Mouse (Mus musculus): ENCODE data around the gene Slc7a8. TPM values are rescaled to one million over a fixed set of nuclear protein-coding genes. Genes with fewer than 3 reads are reported as not detected.

Slc7a8 gene
- polyA plus RNA-seq, 1 experiment from 2014 or later = 1.5 TPM

DNA sequence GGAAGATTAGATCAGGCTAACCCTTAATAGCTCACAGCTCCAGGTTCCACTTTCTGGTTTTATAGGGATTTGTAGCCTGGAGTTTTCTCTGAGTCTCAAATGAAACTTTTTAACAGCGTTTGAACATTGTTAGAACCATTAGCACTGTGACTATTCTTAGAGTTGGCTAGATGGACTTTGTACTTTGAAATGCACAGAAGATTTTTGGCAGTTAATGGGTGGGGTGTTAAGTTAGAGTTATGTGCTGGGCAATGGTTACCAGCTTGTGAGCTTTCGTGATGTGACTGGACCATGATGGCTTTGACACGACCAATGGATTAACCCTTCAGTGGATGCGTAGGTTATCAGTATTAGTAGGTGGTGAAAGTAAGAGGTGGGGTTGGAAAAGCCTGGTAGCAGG, 24.4 kb upstream of the Slc7a8 start:
- Histone ChIP-seq H3K36me3 (ENCODE audit: control insufficient read depth, insufficient read depth, low read length) (no peaks in the 10 kb centered on the region), H3K27me3 (ENCODE audit: control insufficient read depth, insufficient read depth, low read length) (no peaks in the 10 kb centered on the region), H3K9me3 (ENCODE audit: control insufficient read depth, low read length) (no peaks in the 10 kb centered on the region), H3K4me2 (ENCODE audit: low read depth, low read length, severe bottlenecking) (no peak overlapping the region), H3K9ac (ENCODE audit: low read length) (no peak overlapping the region), H3K27ac (ENCODE audit: low read depth, low read length) (no peak overlapping the region), H3K4me1 (replicated peaks; ENCODE audit: control insufficient read depth, insufficient read depth, low read length) (no peaks in the 10 kb centered on the region), H3K4me3 (ENCODE audit: low read depth, low read length) (no peak overlapping the region)
- DNase-seq (ENCODE audit: low spot score) (no peak), ATAC-seq (replicated peaks; ENCODE audit: low FRiP score) (no peak)
- 87% methylated on average over 4 of the region's 4 CpGs for WGBS

DNA sequence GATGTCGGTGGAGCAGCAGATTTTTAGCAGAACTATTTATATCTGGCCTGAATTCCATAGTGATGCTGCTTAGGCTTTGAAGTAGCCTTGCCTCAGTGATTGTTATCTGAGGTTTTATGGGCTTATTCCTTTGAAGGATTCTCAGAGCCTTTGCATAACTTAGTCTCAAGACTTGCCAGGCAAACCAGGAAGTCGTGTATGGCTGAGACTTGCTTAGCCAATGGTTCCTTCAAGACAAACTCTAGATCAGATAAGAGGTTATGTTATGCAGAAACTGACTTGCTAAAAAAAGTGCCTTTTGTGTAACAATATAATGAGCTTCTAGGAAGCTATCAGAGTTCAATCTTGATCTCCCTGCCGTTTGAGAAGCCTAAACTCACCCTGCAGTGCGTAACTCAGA, 20.7 kb upstream of the Slc7a8 start:
- WGBS = 85% methylated on average over 4 of the region's 4 CpGs
- no peaks in the 10 kb centered on the region for H3K9me3 ChIP-seq (ENCODE audit: control insufficient read depth, low read length)

GRCm38 (mm10) chr14:54799686-54800085, 17.9 kb upstream of the Slc7a8 start:
- no peak for ATAC-seq (replicated peaks; ENCODE audit: low FRiP score)
- H3K9me3 ChIP-seq (ENCODE audit: control insufficient read depth, low read length) = no peaks in the 10 kb centered on the region
- no peaks in the 10 kb centered on the region for H3K36me3 ChIP-seq (ENCODE audit: control insufficient read depth, insufficient read depth, low read length)
- DNase-seq (ENCODE audit: low spot score) = no peak
- no peak overlapping the region for H3K27ac ChIP-seq (ENCODE audit: low read depth, low read length)
- H3K9ac ChIP-seq (ENCODE audit: low read length) = no peak overlapping the region
- no peaks in the 10 kb centered on the region for H3K27me3 ChIP-seq (ENCODE audit: control insufficient read depth, insufficient read depth, low read length)
- H3K4me2 ChIP-seq (ENCODE audit: low read depth, low read length, severe bottlenecking) = no peak overlapping the region
- 50% methylated on average over 10 of the region's 10 CpGs for WGBS
- no peak overlapping the region for H3K4me3 ChIP-seq (ENCODE audit: low read depth, low read length)
- no peaks in the 10 kb centered on the region for H3K4me1 ChIP-seq (replicated peaks; ENCODE audit: control insufficient read depth, insufficient read depth, low read length)

More for the DNA sequence above, 20.7 kb upstream of the Slc7a8 start:
- Histone ChIP-seq H3K27me3 (ENCODE audit: control insufficient read depth, insufficient read depth, low read length) (no peaks in the 10 kb centered on the region), H3K4me1 (replicated peaks; ENCODE audit: control insufficient read depth, insufficient read depth, low read length) (no peaks in the 10 kb centered on the region), H3K36me3 (ENCODE audit: control insufficient read depth, insufficient read depth, low read length) (no peaks in the 10 kb centered on the region), H3K4me3 (ENCODE audit: low read depth, low read length) (no peak overlapping the region), H3K9ac (ENCODE audit: low read length) (no peak overlapping the region), H3K27ac (ENCODE audit: low read depth, low read length) (no peak overlapping the region), H3K4me2 (ENCODE audit: low read depth, low read length, severe bottlenecking) (no peak overlapping the region)
- no peak for DNase-seq (ENCODE audit: low spot score)
- ATAC-seq (replicated peaks; ENCODE audit: low FRiP score) = no peak

GRCm38 (mm10) chr14:54796760-54797159, 15.0 kb upstream of the Slc7a8 start:
- Histone ChIP-seq H3K9ac (ENCODE audit: low read length) (no peak overlapping the region), H3K4me3 (ENCODE audit: low read depth, low read length) (no peak overlapping the region), H3K4me1 (replicated peaks; ENCODE audit: control insufficient read depth, insufficient read depth, low read length) (no peaks in the 10 kb centered on the region), H3K9me3 (ENCODE audit: control insufficient read depth, low read length) (no peaks in the 10 kb centered on the region), H3K4me2 (ENCODE audit: low read depth, low read length, severe bottlenecking) (no peak overlapping the region), H3K36me3 (ENCODE audit: control insufficient read depth, insufficient read depth, low read length) (no peaks in the 10 kb centered on the region), H3K27ac (ENCODE audit: low read depth, low read length) (no peak overlapping the region), H3K27me3 (ENCODE audit: control insufficient read depth, insufficient read depth, low read length) (no peaks in the 10 kb centered on the region)
- 94% methylated on average over 15 of the region's 15 CpGs for WGBS
- DNase-seq (ENCODE audit: low spot score) (no peak), ATAC-seq (replicated peaks; ENCODE audit: low FRiP score) (no peak)

DNA sequence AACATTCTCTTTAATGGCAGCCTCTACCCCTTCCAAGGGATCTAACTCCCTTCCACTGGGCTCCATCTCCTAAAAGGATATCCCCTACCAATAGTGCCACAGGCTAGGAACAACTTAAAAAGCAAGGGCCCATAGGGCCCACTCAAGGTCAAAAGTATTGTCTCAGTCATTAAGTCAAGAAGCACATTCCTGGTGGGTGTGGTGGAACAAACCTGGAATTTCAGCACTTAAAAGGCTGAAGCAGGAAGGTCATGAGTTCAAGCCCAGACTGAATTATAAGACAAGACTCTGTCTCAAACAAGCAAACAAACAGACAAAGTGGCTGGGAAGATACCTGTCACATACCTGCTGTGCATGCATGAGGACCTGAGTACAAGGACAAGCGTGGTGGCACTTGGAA, 14.2 kb upstream of the Slc7a8 start:
- Histone ChIP-seq H3K9me3 (ENCODE audit: control insufficient read depth, low read length) (no peaks in the 10 kb centered on the region), H3K9ac (ENCODE audit: low read length) (no peak overlapping the region), H3K27ac (ENCODE audit: low read depth, low read length) (no peak overlapping the region), H3K27me3 (ENCODE audit: control insufficient read depth, insufficient read depth, low read length) (no peaks in the 10 kb centered on the region), H3K4me2 (ENCODE audit: low read depth, low read length, severe bottlenecking) (no peak overlapping the region), H3K36me3 (ENCODE audit: control insufficient read depth, insufficient read depth, low read length) (no peaks in the 10 kb centered on the region), H3K4me3 (ENCODE audit: low read depth, low read length) (no peak overlapping the region), H3K4me1 (replicated peaks; ENCODE audit: control insufficient read depth, insufficient read depth, low read length) (no peaks in the 10 kb centered on the region)
- ATAC-seq (replicated peaks; ENCODE audit: low FRiP score) (no peak), DNase-seq (ENCODE audit: low spot score) (no peak)
- WGBS = 88% methylated on average over 1 of the region's 1 CpGs

DNA sequence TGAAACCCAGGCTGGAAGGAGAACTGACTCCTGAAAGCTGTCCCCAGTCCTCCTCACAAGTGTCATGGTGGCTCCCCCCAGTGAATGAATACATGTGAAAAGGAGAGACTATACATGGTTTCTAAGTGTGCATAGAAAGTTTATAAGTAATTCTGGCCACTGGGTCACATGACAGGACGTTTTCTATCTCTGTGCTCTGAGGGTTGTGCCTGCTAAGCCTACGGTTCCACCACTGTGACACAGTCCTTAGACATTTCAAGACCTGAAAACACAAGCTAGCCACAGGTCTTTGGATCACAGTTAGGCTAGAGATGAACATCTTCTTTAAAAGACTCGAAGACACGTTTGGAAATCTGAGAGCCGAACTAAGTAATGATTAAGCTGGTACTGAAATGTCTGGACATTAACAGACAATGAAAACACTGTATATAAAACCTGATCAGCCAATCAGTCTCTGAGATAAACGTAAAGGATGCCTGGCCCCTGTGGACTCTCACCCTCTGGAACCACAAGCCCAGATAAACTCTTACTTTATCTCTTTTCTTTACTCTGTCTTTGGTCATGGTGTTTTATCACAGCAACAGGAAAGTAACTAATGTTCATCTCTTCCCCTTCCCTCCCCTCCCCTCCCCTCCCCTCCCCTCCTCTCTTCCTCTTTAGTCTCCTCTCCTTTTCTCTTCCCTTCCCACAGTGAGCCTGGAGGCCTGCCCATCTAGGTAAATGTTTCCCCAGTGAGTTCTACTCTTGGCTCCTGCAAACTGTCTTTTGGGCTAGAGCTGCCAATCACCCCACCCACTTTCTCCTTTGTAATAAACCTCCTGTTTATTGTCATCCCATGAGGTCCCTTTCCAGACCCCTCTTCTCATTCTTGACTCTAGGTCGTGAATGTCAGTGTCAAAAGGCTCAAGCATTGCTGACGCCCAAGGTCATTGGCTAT, 12.4 kb upstream of the Slc7a8 start:
- no peaks in the 10 kb centered on the region for H3K36me3 ChIP-seq (ENCODE audit: control insufficient read depth, insufficient read depth, low read length)
- DNase-seq (ENCODE audit: low spot score) (no peak), ATAC-seq (replicated peaks; ENCODE audit: low FRiP score) (no peak)
- WGBS = 82% methylated on average over 8 of the region's 8 CpGs
- H3K4me3 ChIP-seq (ENCODE audit: low read depth, low read length) = no peak overlapping the region
- no peaks in the 10 kb centered on the region for H3K9me3 ChIP-seq (ENCODE audit: control insufficient read depth, low read length)
- H3K9ac ChIP-seq (ENCODE audit: low read length) = no peak overlapping the region
- no peaks in the 10 kb centered on the region for H3K4me1 ChIP-seq (replicated peaks; ENCODE audit: control insufficient read depth, insufficient read depth, low read length)
- no peak overlapping the region for H3K4me2 ChIP-seq (ENCODE audit: low read depth, low read length, severe bottlenecking)
- H3K27ac ChIP-seq (ENCODE audit: low read depth, low read length) = no peak overlapping the region
- no peaks in the 10 kb centered on the region for H3K27me3 ChIP-seq (ENCODE audit: control insufficient read depth, insufficient read depth, low read length)

DNA sequence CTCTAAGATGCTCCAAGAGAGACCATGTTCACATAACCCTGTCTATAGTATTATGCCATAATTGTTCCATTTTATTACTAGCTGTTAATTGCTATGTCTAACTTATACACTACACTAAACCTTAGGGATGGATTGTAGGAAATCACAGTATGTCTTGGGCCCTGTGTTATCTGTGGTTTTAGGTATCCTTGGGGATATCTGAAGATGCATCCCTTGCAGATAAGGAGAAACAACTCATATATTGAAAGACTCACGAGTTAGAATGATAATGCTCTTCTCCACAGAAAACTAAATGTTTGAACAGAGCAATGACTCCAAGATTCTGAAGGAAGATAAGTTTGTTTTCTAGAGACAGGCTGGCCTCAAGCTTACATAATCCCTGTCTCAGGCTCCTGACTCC, 11.6 kb upstream of the Slc7a8 start:
- H3K4me1 ChIP-seq (replicated peaks; ENCODE audit: control insufficient read depth, insufficient read depth, low read length) = no peaks in the 10 kb centered on the region
- H3K4me3 ChIP-seq (ENCODE audit: low read depth, low read length) = no peak overlapping the region
- DNase-seq (ENCODE audit: low spot score) = no peak
- no peak overlapping the region for H3K4me2 ChIP-seq (ENCODE audit: low read depth, low read length, severe bottlenecking)
- no peak for ATAC-seq (replicated peaks; ENCODE audit: low FRiP score)
- H3K27me3 ChIP-seq (ENCODE audit: control insufficient read depth, insufficient read depth, low read length) = no peaks in the 10 kb centered on the region
- no peak overlapping the region for H3K27ac ChIP-seq (ENCODE audit: low read depth, low read length)
- no peaks in the 10 kb centered on the region for H3K9me3 ChIP-seq (ENCODE audit: control insufficient read depth, low read length)
- WGBS = 81% methylated on average over 1 of the region's 1 CpGs
- H3K9ac ChIP-seq (ENCODE audit: low read length) = no peak overlapping the region
- H3K36me3 ChIP-seq (ENCODE audit: control insufficient read depth, insufficient read depth, low read length) = no peaks in the 10 kb centered on the region

GRCm38 (mm10) chr14:54792166-54792565, 10.4 kb upstream of the Slc7a8 start:
- Histone ChIP-seq H3K4me3 (ENCODE audit: low read depth, low read length) (no peak overlapping the region), H3K4me1 (replicated peaks; ENCODE audit: control insufficient read depth, insufficient read depth, low read length) (no peaks in the 10 kb centered on the region), H3K4me2 (ENCODE audit: low read depth, low read length, severe bottlenecking) (no peak overlapping the region), H3K9ac (ENCODE audit: low read length) (no peak overlapping the region), H3K9me3 (ENCODE audit: control insufficient read depth, low read length) (no peaks in the 10 kb centered on the region; the same call in 1 of the 2 replicates), H3K27ac (ENCODE audit: low read depth, low read length) (no peak overlapping the region), H3K36me3 (ENCODE audit: control insufficient read depth, insufficient read depth, low read length) (no peaks in the 10 kb centered on the region), H3K27me3 (ENCODE audit: control insufficient read depth, insufficient read depth, low read length) (no peaks in the 10 kb centered on the region)
- no peak for DNase-seq (ENCODE audit: low spot score)
- no peak for ATAC-seq (replicated peaks; ENCODE audit: low FRiP score)
- 74% methylated on average over 6 of the region's 6 CpGs for WGBS

DNA sequence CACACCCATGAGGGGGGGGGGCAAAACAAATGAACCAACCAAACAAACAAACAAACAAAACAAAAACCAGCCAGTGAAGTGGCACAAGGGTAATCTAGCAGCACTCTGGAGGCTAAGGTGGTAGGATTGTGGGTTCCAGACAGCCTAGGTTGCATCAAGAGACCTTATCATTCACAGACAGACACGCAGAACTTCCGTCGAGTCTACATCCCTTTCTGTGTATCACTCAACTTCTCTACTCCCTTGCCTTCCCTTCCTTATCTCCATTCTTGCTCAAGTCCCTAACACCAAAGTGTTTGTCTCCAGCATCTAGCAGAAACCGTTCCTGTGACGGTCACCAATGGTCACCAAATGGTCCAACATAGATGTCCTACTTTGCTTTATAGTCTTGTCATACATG, 6.5 kb upstream of the Slc7a8 start:
- no peak overlapping the region for H3K27ac ChIP-seq (ENCODE audit: low read depth, low read length)
- H3K36me3 ChIP-seq (ENCODE audit: control insufficient read depth, insufficient read depth, low read length) = no peaks in the 10 kb centered on the region
- no peaks in the 10 kb centered on the region for H3K4me1 ChIP-seq (replicated peaks; ENCODE audit: control insufficient read depth, insufficient read depth, low read length)
- no peaks in the 10 kb centered on the region; the same call in 1 of the 2 replicates for H3K9me3 ChIP-seq (ENCODE audit: control insufficient read depth, low read length)
- ATAC-seq (replicated peaks; ENCODE audit: low FRiP score) = no peak
- DNase-seq (ENCODE audit: low spot score) = no peak
- H3K4me3 ChIP-seq (ENCODE audit: low read depth, low read length) = no peak overlapping the region
- no peak overlapping the region for H3K9ac ChIP-seq (ENCODE audit: low read length)
- no peak overlapping the region for H3K4me2 ChIP-seq (ENCODE audit: low read depth, low read length, severe bottlenecking)
- H3K27me3 ChIP-seq (ENCODE audit: control insufficient read depth, insufficient read depth, low read length) = peaks cover 2% of the 10 kb centered on the region; the same call in 1 of the 2 replicates
- WGBS = 96% methylated on average over 5 of the region's 5 CpGs
